Mouse (Mus musculus) heart, adult 2 months (tissue): ENCODE data around the gene Cidec.

ENCODE experiments used
- CTCF ChIP-seq: fragments of 200-600 bp; IDR thresholded peaks from 2 replicates; pipeline ENCODE4 v1.8.1; 2022; ENCODE audit warnings: antibody characterized with exemption, mild to moderate bottlenecking, moderate library complexity
- EP300 ChIP-seq: fragments of 200-500 bp; IDR thresholded peaks from 2 replicates; pipeline ENCODE4 v1.6.1; 2011; ENCODE audit warnings: low read depth, low read length, control low read depth; ENCODE audit not compliant: insufficient read depth
- POLR2A ChIP-seq: fragments of 200-500 bp; IDR thresholded peaks from 2 replicates; pipeline ENCODE4 v1.6.1; 2011; ENCODE audit warnings: mild to moderate bottlenecking, low read depth, low read length, control low read depth; ENCODE audit not compliant: insufficient read depth

GRCm38 (mm10) chr6:113471297-113471936, 35.9 kb upstream of the Cidec start, which contains the start of gene Il17rc:
- no peak for TF ChIP-seq CTCF
- TF ChIP-seq POLR2A, result peak; percentile 84
- TF ChIP-seq EP300, result no peak
